Mouse (Mus musculus): ENCODE results near the gene Plcb2.

The Plcb2 gene

GRCm38 (mm10) chr2:118659998-118660452, 68.2 kb downstream of the Plcb2 start:
- DNase-seq (ENCODE audit: low spot score in 2 of 2) = peak; percentile 34 to 41

GRCm38 (mm10) chr2:118659493-118659892, 68.7 kb downstream of the Plcb2 start:
- DNase-seq (ENCODE audit: low spot score in 2 of 2) = no peak

GRCm38 (mm10) chr2:118659077-118659476, 69.2 kb downstream of the Plcb2 start:
- DNase-seq (ENCODE audit: low spot score in 2 of 2) = peak; percentile 40 to 41

- peak; percentile 51 to 58 for DNase-seq (ENCODE audit: low spot score in 2 of 2)
Observed at GRCm38 (mm10) chr2:118658457-118658856, 69.8 kb downstream of the Plcb2 start.
